Mouse (Mus musculus): Measurements from ENCODE around the gene Ptpn4.

The Ptpn4 gene

DNA sequence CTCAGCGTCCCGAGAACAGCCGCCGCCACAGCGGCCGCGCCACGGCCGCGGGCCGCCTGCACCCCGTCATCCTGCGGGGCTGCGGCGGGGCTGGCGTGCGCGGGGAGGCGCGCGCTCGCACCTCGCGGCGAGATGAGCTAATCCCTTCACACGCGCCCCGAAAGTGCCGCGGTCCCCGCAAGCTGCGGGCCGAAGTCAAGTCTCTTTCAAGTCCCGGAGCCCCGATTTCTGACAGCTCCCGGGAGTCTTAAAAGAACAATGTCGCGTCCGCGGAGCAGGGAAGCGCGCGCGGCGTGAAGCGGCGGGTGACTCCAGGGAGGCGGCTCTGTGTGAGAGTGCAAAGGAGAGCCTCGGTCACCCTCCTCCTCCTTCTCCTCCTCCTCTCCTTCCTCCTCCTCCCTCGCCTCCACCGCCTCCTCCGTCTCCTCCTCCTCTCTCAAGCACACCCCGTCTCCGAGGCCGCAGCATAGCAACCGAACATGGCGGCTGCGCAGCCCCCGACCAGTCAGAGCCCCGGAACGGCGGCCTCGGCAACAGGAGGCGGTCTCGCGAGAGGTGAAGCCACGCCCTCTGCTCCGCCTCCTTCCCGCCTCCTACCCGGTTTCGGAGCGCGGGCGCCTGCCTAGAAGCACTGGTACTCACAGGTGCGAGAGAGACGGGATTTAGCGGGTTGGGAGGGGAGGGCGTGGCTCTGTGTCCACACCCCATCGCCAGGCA lies at the start of gene Ptpn4:
Ptpn4 (minus strand) TSS at position 579 of the 717 bp plus-strand sequence.
- peak; percentile 98 for DNase-seq

DNA sequence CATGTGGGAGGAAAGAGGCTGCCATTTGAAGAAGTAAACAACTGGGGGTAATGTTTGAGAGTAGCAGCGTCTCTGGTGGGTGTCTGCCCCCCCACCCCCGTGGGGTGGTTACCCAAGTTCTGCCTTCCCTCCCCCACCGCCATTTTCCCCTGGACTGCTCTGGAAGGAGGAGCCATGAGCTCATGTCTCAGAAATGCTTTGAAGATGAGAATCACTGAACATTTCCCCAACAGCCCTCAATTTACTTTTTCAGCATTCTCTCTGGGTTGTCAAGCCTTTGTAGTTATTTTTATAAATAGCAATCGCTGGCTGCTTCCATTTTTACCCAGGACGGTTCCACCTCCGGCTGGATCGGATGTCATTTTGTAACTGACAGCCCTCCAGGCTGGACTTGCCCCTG lies 48.9 kb upstream of the Ptpn4 start:
- DNase-seq, result peak; percentile 34

DNA sequence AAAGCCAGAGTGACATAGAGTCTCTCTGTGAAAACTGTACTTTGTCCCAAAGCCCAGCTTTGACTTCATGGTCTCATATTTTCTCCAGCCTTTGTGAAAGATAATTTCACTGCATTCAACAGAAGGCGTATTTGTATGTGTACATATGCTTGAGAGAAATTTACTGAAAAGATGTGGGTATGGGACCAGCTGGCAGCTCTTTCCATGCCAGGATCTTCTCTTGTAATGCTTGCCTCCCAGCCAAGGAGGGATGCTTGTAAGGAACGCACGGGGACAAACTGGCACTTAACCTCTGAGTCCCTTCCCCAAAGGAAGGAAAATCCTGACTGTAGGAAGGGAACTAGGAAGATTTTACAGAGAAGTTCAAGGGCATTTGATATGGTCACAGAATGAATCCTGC lies 46.9 kb upstream of the Ptpn4 start:
- no peak for DNase-seq

DNA sequence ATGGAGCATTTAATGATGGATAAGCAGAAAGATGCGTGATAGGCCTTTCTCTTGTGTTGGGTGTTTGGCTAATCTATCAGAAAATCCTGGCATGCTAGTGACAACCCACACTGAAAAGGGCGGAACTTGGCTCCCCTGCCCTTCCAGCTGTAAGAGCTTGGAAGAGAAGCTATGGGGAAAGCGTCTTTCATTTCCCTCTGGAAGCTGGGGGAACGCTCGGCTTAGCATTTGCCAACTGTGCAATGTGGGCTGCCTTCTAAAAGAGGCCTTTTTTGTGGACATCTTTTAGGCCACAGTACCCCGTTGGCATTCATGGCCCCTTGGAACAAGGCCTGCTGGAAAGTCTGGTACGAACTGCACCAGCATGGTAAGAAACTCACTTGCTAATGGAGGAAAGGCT lies 41.5 kb upstream of the Ptpn4 start:
- peak; percentile 46 for DNase-seq

DNA sequence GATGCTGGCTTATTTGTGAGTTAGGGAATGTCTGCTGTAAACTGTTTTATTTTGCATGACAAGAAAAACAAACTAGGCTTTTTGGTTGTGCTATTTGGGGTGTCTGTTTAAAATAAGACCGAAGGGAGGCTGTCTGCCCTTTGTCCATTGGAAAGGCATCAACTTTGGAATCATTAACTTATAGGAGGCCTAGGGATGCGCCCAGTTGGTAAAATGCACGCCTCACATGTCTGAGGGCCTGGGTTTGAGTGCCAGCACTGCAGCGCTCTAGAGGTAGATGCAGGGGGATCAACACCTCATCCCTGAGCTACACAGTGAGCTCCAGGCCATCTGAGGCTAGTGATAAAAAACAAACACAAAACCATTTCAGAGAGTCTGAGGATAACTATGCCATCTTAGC lies 40.1 kb upstream of the Ptpn4 start:
- DNase-seq, result no peak

DNA sequence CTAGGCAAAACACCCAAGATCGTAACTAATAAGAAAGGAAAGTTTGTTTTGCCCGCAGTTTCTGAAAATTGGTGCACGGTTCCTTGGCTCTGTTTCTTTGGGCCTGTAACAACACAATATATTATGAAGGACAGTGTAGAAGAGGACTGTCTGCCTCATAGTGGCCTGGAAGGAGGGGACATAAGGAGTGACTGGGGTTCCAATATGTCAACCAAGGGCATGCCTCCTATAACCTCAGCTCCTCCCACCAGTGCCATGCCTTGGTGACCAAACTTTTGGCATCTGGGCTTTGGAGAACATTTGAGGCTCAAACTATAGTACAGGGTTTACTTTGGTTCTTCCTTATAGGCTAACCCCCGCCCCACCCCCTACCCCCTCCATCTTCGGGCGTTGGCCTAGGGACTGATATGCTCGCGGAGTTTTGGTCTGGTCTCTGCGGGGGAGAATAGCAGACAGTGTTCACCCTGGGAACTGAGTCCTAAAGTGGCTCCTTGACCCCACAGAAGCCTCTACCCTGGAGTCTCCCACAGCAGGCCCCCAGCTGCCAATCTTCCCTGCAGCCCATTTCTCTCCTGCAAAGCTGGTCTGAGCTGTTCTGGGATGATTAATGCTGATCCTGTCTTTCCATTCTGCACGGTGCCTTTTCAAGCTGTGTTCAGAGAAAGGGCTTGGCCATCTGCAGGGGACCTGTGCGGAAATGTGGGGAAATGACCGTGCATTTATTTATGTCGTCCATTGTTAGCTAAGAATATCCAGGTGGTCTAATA lies 31.2 kb upstream of the Ptpn4 start:
- DNase-seq, result no peak

DNA sequence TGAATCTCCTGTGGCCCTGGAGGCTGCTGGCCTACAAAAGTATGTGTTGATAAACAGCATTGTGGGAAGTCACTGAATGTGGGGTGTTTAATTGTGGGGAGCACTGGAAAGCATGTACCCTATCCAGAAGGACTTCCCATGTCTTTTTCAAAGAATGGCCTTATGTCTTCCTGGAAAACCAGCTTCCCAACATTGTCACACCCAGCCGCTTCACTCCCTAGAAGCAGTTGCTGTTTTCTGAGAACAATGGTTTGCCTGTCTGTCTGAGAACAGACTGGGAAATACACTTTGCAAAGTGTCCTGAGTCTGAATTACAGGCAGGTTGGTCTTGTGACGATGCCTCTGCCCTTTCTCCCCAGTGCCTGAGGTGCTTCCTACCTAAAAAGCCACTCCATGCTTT lies 29.9 kb upstream of the Ptpn4 start:
- no peak for DNase-seq

DNA sequence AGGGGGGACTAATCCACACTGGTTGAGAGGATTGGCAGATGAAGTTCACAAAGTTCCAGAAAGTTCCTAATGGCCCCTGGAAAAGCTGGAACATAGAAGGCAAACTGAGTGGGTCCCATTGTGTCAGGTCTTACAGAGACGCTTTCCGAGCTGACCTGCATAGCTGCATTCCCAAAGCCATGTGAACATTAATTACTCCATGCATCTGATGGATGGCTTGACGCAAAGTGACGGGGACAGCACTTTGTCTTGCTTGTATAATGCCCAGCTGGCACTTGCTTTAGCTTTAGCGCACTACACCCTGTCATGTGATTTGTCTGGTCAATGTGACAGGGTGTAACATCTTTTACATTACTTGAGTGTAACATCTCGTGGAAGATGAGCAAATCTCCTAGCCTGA lies 27.9 kb upstream of the Ptpn4 start:
- no peak for DNase-seq

DNA sequence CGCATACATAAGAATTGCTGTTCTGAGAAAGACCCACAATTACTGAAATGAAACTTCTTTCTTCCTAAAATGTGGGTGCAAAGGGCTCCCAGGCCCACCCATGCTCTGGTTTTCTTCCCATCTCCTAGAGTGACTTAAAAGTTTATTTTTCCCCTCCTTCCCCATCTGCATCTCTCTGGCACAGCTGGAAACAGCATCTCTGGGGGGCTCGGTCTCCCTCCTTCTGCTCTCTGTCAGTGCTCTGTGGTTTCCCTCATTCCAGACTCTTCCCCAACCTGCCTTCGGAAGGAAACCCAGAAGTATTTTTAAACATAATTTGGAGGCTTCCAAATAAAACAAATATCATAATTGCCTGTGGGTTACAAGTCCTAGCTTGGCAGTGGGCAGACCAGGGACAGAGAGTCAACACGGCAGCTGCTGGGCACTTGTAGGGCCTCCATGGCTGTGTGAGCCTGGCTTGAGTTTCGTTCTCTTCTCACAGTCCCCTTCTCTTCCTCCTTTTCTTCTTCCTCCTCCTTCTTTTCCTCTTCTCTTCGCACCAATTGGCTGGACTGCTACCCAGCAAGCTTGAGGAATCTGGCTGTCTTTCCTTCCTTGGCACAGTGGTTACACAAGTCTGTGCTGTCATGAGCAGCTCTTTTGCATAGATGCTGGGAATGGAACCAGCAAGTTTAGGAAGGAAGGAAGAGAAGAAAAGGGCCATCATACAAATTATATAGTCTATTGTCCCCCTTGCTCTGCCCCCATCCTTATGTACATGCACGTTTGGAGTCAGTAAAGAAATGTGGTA lies 26.3 kb upstream of the Ptpn4 start:
- DNase-seq, result no peak

DNA sequence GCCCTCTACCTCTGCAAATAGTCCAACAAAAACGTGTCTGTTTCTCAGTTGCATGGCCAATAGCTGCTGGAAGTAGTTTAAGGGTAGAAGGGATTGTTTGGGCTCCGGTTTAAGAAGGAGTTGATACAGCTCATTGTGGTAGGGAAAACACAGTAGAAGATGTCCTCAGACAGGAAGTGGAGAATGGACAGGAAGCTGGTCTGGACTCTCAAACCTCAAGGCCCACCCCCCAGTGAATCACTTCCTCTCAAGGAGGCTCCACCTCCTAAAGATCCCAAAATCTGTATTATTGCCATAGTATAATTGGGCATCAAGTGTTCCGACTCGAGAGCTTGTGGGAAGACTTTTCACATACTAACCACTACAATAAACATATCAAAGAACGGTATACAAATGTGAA lies 22.2 kb upstream of the Ptpn4 start:
- DNase-seq, result no peak

DNA sequence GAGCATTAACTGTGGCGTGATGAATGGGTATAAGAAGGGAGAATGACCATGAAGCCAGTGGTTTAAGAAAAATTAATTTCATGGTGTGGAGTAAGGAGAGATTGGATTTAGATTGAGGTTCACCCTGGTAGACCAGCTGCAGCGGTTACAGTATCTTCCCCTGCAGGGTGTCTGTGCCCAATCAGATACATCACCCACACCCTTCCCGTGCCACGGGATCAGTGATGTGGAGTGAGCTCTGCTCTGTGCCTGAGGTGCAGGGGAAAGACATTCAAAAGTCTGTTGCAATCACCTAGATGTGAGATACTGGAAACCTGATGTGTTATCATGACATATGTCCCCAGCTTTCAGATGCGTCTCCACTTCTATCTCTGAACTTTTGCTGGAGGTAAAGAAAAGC lies 15.6 kb upstream of the Ptpn4 start:
- no peak for DNase-seq

DNA sequence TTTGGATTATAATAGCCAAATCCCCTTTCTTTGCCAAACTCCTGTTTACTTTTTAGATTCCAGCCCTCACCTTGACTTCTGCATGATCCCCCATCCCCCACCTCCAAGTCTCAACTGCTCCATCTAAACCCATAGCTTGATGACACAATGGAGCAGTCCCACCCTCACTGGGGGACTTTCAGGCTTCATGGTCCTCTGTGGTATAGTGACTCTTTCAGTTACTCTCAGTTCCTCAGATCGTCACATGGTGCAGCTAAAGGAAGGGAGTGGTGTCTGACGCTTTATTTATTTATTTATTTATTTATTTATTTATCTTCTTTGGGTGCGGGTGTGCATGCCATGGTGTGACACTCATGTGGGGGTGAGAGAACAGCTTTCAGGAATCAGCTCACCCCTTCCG lies 14.9 kb upstream of the Ptpn4 start:
- DNase-seq, result no peak

DNA sequence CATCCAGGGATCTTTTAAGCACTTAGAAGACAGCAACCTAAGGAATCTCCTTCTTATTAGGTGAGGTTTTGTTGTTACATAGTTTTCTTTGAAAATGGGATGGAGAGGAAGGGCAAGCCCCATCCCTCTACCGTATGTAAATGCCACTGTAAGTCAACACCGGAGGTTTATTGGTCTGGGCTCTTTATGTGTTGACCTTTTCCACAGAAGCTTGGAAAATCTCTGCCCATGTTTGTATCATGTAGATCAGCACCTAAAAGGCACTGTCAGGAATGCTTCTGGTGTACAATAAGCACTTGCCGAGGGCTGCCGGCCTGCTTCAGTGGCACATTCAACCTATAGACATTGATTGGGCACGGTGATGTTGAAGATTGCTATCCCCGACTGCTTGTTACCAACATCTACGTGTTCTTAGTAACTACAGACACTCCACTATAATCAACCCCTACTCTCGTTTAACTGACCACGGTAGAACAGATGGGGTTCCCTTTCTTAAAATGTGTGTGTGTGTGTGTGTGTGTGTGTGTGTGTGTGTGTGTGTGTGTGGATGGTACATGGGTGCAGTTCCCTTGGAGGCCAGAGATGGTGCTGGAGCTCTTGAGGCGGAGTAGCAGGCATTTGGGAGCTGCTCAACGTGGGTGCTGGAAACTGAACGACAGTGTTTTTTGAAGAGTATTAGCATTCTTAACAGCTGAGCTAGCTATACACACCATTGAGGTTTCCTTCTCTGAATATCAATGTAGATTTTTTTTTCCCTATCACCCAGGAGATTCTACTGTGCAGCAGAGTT lies 11.9 kb upstream of the Ptpn4 start:
- DNase-seq, result no peak

DNA sequence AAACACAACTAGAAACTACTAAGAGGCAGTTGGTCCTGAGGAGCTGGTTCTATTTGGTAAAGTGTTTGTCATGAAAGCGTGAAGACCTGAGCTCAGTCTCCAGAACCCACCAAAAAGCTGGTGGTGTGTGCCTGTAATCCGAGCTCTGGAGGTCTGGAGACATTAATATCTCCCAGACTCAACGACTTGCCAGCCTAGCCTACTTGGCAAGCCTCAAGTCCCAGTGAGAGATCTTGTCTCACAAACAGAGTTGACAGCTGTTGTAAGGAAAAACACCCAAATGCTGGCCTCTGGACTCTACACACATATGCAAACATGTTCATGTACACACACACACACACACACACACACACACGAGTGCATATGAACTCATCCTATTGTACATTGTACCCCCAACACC lies 7.9 kb upstream of the Ptpn4 start:
- no peak for DNase-seq

DNA sequence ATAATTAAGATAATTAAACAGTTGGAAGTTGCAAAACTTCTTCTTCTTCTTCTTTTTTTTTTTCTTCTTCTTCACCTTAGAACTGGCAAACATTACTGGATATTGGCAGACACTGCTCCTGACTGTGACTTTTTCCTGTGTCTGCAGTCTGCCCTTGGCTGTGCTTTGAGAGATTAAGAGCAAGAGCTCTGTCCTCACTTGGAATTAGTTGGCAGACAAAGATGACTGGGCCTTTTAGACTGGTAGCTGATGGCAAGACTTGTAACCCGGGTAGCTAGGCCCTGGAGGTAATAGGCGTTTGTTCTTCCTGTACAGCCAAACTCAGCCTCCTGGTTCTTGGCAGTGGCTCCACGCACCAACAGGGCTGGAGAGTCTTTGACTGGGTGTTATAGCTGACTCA lies 5.7 kb upstream of the Ptpn4 start:
- no peak for DNase-seq

DNA sequence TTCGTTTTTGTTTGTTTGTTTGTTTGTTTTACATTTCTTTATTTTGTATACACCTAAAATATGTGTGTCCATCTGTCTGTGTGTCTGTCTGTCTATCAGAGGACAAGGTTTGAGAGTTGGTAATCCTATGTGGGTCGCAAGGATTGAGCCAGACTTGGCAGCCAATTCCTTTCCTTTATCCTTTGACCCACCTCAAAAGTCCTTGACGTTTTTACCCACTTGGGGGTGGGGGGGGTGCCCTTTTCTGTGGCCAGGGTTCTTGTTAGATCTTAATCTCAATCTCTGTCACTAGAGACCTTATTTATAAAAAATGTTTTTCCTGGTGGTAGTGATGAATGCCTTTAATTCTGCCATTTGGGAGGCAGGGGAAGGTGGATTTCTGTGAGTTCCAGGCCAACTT lies 828 bp upstream of the Ptpn4 start:
- DNase-seq, result no peak

DNA sequence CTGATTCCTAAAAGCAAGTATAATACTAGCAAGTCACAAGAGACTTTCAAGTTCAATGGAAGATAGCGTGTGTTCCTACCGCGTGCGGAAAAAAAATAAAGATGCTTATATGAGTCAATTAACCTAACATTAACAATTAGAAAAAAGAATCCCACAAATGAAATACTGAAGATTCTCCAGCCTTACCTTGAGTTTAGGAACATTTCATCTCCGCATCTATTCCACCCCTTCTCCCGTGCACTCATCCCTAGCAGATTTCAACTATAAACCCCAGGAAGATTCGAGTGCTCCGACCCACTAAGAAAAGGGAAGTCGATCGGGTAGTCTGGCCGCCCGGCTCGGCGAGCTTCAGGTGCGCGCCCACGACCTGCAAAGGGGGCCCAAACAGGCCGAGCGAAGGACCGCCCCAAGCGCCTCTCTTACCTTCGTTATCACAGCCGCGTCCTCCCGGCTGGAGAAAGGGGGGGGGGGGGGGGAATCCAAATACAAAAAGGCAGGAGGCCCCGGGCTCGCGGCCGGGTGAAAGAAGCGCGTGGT lies 866 bp downstream of the Ptpn4 start:
- peak; percentile 26 for DNase-seq

DNA sequence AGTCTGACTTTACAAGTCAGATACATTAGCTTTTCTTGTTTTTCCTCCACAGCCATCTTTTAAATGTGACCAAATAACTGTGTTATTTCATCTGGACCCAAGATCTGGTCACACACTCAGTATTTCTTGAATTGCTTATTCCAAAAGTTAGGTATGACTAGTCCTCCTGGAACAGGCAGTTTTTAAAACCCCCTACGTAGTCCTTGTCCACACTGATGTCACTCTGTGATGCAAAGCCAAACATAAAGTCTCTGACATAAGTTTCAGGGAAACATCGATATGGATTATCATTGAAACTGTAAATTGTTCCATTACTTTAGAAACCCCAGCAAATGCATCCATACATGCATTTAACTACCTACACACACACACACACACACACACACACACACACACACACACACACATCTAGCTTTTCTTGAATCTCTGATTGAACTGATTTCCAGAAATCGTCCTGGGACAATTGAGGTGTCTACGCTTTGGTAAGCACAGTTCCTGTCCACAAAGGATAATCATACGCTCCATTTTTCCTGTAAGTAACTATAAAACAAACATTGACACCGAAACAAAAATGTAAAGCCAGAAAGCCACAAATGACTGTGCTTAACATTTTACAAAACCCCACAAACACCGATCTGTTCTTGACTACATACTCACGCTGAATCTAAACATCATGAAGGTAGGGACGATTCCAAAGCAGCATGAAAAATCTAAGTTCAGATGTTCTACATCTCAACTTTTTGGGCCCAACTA lies 1.5 kb downstream of the Ptpn4 start:
- DNase-seq, result no peak

DNA sequence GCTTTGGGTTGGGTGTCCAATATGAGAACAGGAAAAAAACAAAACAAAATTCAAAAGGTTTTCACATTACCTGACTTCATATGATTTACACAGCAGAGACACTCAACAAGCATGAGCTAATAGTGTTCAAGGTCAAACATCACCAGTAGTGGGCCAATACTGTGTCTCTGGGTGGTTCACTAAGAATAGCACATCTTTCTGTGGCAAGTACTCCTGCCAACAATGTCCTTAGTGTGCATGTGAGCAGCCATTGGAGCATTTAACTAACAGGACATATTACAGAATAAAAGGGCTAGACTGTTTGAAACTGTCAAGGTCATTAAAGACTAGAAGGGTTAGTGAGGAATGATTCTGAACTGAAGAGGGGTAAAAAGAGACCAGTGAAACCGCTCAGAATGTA lies 9.3 kb downstream of the Ptpn4 start:
- no peak for DNase-seq

DNA sequence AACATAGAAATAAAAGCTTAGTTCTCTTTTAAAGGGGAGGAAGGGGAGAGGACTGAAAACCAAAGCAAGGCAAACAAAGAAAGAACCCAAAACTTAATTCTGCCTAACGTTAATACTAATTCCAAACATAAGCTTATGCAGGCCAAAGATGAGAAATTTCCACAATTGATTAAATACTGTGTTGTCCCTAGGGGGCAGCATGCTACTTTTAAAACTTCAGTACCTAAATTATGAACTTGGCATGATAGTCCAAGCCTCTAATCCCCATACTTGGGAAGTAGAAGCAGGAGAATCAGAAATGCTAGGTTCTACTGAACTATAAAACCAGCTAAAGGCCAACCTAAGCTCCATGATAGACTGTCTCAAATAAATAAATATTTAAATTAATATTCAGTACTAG lies 18.7 kb downstream of the Ptpn4 start:
- peak; percentile 71 for DNase-seq

DNA sequence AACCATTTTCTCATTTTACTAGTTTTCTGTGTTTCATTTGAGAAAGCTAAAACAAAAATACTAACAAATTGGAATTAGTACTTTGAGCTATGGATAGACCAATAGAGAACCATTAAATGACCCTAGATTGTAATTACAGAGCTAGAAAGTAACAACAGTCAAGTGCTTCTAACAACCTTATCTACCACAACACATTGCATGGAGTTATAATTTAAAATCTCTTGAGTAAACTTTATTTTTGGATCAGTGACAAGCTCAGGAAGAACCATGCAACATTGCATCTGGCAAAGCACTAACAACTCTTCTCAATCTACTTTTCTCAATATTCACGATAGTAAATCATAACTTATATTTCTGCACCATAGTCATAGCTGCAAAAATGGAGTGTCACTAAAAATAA lies 29.7 kb downstream of the Ptpn4 start:
- DNase-seq, result no peak

DNA sequence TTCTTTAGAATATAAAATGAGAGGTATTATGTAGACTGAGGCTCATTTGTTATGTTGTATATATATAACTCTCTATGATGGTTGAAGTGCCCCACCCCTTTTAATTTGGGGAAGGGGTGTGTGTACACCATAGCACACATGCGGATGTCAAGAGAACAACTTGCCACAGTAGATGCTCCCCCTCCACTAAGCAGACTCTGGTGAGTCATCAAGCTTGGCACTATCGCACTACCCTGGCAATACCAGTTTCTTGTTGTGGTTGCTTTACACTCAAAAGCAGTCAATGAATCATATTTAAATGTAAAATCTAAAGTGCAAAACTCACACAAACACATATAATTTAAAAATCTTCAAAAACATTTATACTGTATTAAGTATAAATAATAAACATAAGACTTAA lies 31.4 kb downstream of the Ptpn4 start:
- DNase-seq, result no peak

Data from lung, postnatal 36 days (tissue).